Mouse (Mus musculus) embryonic stem cell, embryonic (primary cell): Measurements from ENCODE around the gene Ubiad1.

ENCODE experiments used
- CTCF ChIA-PET, 4 experiments: fragments of 300-600 bp in 2 of 4; fragments of 350-600 bp in 2 of 4; sonication (Branson Sonifier 250); formaldehyde crosslinking; loops; one replicate each; lab custom pipeline; 2022; ENCODE audit warnings: inconsistent platforms in 2 of 4; lab: Charles Lee
- POLR2A ChIA-PET, 4 experiments: fragments of 300-600 bp in 2 of 4; fragments of 350-600 bp in 2 of 4; sonication (Branson Sonifier 250); formaldehyde crosslinking; loops; one replicate each; lab custom pipeline; 2022; ENCODE audit warnings: antibody characterized with exemption in 4 of 4, inconsistent platforms in 1 of 4; lab: Charles Lee

Gene Ubiad1

DNA sequence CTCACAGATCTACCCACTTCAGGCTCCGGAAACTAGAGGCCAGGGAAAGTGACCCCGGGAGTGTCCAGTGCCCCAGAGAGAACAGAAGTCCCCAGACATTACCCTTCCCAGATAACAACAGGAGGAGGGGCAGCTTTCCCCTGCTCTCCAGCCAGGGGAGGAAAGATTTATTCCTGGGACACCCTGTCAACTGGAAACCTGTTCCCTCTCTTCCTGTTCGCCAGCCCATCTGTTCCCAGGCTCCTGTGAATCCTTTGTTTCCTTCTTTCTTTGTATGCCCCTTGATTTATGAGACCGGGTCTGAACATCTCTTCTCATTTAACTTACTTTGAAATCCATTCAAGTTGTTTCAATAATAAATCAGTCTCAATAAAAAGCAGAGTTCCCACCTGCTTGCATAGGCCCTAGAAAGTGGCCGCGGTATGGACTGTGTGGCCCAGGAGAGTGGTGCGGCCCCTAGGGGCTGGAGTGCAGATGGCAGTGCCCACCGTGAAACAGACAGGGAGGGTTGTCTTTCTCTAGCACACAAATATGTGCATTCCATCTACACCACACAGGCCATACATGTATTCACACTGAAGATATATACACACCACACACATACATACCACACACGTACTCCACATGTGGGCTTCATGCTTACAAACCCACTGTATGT lies 45.0 kb downstream of the Ubiad1 start:
- CTCF ChIA-PET, result no interaction called here
- POLR2A ChIA-PET, result no interaction called here

DNA sequence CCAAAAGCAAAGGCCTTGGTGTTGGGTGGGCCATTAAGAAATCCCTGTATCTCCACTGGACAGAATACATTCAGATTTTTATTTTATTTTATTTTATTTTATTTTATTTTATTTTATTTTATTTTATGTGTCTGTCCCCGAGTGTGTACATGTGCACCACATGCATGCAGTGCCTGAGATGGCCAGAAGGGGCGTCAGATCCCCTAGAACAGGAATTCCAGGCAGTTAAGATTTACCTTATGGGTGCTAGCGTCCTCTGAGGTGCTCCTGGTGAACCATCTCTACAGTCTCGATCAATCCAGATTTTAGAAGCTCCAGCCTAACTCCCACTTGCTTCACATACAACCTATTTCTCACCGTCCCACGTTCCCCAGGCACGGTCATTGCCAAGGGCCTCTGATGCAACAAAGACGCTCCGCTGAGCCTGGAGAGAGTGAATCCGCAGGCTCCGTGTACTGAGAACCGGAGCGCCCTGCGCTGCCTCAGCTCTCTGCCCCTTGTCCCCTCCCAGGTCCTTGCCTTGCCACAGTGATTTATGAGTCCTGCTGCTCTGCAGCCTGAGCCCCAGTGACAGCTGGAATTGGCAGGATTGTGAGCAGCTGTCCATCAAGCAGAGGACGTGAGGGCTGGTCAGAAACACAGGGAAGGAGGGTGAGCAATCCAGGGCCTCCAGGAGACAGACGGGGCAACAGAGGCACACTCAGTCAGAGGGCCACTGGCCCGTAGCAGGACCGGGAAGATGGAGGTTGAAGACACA lies 46.9 kb downstream of the Ubiad1 start:
- ChIA-PET POLR2A (interaction anchor here in 1 of 4 experiments (1.0 kb wide), 1 partner anchor 120 kb away, joined by 3 read pairs; no protein-coding TSS in a partner anchor), CTCF (interaction anchor here in 2 of 4 experiments (0.8 to 1.2 kb wide), 4 partner anchors 9 to 110 kb away, joined by 3 to 6 read pairs (median 4); partner anchors contain the start of gene Disp3 (in 1 of the 2))

DNA sequence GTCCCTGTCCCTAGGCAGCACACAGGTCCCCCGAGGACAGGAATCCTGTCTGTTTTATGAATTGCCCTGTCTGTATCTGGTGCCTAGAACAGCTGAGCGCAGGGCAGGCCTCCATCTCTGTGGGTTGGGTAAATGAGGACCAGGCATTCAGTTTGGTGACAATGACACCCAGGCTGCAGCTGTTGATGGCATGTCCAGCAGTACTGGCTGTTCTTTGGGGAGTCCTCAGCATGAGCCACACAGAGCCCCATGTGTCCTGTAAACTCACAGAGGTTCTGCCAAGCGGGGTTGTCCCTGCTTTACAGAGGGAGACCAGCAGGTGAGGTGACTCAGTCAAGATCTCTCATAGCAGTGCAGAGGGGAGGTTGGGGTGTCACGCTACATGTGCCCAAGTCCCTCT lies 47.5 kb downstream of the Ubiad1 start:
- ChIA-PET CTCF (interaction anchor here in 2 of 4 experiments (0.8 to 1.2 kb wide), 3 partner anchors 9 to 109 kb away, joined by 3 to 4 read pairs (median 3); partner anchors contain the start of gene Disp3 (in 1 of the 2)), POLR2A (interaction anchor here in 1 of 4 experiments (1.2 kb wide), 1 partner anchor 11 kb away, joined by 4 read pairs; no protein-coding TSS in a partner anchor)

DNA sequence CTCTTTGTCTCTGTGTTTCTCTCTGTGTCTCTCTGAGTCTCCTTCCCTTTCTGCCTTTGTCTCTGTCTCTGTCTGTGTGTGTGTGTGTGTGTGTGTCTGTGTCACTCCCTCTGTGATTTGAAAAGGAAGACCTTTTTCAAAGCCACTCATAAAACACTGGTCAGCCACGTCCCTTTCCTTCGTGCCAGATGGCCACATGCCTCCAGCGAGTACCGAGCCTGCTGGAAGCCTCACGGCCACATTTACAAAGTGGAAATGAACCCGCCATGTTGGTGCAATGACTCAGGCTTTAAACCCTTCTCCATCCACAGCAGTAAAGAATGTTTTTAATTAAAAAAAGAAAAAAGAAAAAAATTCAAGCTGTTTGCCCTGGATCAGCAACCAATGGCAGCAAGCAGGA lies 48.7 kb downstream of the Ubiad1 start:
- CTCF ChIA-PET, result interaction anchor here in 3 of 4 experiments (0.6 to 0.7 kb wide), 3 partner anchors 15 to 656 kb away, joined by 3 to 7 read pairs (median 3); no protein-coding TSS in a partner anchor
- POLR2A ChIA-PET, result interaction anchor here in 1 of 4 experiments (1.2 kb wide), 1 partner anchor 12 kb away, joined by 4 read pairs; no protein-coding TSS in a partner anchor

DNA sequence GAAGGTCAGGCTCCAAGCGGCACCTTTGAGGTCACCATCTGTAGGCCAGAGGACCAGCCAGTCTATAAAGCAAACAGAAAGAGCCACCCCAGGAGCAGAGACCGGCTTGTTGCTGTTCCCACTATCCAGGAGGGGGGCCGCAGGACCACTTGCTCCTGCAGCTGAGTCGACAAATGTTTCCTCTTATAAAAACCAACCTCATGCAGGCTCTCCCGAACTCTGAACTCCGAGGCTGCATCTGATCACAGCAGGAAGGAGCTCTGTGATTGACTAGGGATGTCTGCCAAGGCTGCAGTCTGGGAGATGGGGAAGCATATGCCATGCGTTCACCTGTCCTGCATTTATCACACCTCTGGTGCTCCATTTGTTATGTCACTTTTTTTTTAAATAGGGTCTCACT lies 49.4 kb downstream of the Ubiad1 start:
- POLR2A ChIA-PET, result no interaction called here
- CTCF ChIA-PET, result interaction anchor here in 1 of 4 experiments (1.1 kb wide), 1 partner anchor 108 kb away, joined by 3 read pairs; the partner anchor contains the start of gene Disp3

DNA sequence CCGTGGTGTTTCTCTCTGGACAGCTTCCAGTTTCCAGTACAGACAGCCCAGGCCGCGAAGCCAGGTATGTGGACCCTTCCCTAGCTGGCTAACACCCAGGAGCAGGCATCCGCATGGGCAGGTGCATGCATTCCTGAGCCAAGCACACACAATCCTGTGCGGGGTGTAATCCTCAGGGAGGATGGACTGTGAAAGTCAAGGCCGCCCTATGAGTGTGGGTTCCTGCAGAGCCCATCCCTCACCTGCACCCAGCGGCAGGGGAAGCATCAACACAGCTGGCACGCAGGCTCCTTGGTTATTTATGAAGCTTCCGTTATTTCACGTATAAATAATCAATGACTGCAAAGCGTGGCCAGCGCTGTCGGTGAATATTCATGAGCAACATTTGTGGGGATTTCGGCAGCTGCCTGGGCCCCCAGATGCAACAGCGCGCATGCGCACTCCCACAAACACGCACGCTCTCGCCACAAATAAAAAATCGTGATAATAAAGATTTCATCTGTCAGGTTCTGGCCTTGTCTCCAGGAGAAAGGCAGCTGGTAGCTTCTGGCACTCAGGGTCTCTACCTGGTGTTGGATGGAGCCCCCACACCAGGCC lies 52.8 kb downstream of the Ubiad1 start:
- POLR2A ChIA-PET, result interaction anchor here in 1 of 4 experiments (0.6 to 1.1 kb wide), 2 partner anchors 14 to 167 kb away, joined by 3 read pairs; no protein-coding TSS in a partner anchor
- CTCF ChIA-PET, result interaction anchor here in 1 of 4 experiments (0.6 to 4.9 kb wide), 3 partner anchors 48 to 221 kb away, joined by 3 to 23 read pairs (median 3); no protein-coding TSS in a partner anchor

DNA sequence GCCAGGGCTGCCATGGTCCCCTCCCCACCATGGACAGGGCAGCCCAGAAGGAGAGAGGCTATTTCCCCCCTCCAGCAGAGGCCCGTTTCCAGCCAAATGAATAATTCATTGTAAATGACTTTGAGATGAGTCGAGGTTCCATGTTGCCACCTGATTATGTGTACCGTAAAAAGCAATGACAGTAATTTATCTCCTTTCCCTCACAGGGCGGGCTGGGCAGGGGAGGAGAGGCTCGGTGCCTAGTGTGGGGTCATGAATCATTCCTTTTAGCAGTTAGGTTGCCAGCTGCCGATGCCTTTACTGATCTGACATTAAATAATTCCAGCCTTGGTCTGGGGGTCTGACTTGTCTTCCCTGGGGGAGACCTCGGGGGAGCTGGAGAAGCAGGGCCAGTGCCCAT lies 54.9 kb downstream of the Ubiad1 start:
- CTCF ChIA-PET, result interaction anchor here (0.7 to 4.9 kb wide), 15 partner anchors 11 to 223 kb away, joined by 3 to 23 read pairs (median 5); partner anchors contain the start of gene Disp3 (in 1 of the 4)
- POLR2A ChIA-PET, result interaction anchor here in 1 of 4 experiments (0.9 kb wide), 1 partner anchor 229 kb away, joined by 3 read pairs; the partner anchor contains the start of genes Fbxo2 and Fbxo44

DNA sequence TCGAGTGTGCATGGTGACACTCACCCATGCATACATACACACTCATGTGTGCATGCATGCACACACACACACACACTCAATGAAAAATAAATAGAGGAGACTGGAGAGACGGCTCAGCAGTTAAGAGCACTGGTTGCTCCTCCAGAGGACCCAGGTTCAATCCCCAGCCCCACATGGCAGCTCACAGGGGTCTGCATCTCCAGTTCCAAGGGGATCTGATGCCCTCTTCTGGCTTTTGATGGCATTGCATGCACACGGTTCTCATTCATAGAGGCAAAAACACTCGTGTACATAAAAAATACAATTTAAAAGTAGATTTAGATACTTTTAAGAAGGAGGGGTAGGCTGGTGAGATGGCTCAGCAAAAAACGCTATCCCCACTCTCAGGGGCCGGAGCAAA lies 55.5 kb downstream of the Ubiad1 start:
- POLR2A ChIA-PET, result interaction anchor here in 1 of 4 experiments (0.9 to 1.0 kb wide), 3 partner anchors 216 to 229 kb away, joined by 3 read pairs; partner anchors contain the start of genes Fbxo2 and Fbxo44
- CTCF ChIA-PET, result interaction anchor here (0.5 to 4.9 kb wide), 34 partner anchors 8 to 336 kb away, joined by 3 to 23 read pairs (median 4); partner anchors contain the start of genes Disp3 (in 1 of the 4) and Mtor (in 1 of the 4)

DNA sequence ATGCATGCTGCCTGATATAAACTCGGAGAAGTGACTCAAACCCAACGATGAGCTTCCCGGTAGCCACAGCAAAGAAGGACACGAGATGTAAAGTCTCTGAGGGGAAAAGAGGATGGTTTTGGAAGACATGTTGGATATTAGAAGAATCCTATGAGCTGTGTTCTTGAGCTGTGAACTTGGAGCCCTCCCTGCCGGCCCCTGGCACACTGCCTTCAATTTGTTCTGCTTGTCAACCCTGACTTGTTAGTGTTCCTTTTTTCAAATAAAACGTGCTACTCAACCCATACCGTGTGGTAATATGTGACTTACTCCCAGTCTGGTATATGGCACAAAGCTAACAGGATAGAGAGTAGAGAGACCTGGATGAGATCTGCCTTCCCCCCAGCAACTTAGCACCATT lies 59.3 kb downstream of the Ubiad1 start:
- POLR2A ChIA-PET, result interaction anchor here in 1 of 4 experiments (0.6 to 1.1 kb wide), 3 partner anchors 20 to 103 kb away, joined by 3 read pairs; no protein-coding TSS in a partner anchor
- CTCF ChIA-PET, result interaction anchor here in 3 of 4 experiments (0.5 to 1.6 kb wide), 5 partner anchors 12 to 225 kb away, joined by 3 to 4 read pairs (median 4); partner anchors contain the start of genes Disp3 (in 2 of the 3) and Fbxo44 (in 1 of the 3)
